Mouse (Mus musculus): ENCODE measurements at regions not wholly inside any gene's neighbourhood (a gene's known extent, or its start where the extent isn't known, plus 50 kb on each side); places are given as distances from the start of the nearest gene placed in this dataset.

DNA sequence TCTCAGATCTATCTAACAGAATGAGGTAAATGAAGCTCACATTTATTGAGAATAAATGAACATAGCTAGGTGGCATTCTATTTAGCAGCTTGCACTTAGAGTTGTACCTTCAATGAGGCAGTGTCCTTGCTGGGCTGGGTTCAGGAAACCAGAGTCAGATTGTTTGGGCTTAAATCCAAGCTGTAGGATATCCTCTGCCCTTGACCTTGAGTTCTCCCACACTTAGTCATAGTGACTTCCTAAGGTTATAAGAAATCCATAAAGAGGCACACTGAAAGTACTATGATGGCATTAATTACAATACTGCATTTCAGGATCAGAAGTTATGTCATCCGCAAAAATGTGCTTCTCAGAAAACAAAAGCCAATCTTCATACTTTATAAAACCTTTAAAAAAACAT, 286.3 kb downstream of the Gsdmc2 start:
- Histone ChIP-seq H3K4me1 (ENCODE audit: control insufficient read depth, insufficient read depth, low read length) (no peaks in the 10 kb centered on the region), H3K9ac (replicated peaks; ENCODE audit: low read depth, low read length) (no peak overlapping the region), H3K27me3 (ENCODE audit: control insufficient read depth, insufficient read depth, low read length) (no peaks in the 10 kb centered on the region), H3K4me2 (replicated peaks; ENCODE audit: low read depth, low read length) (no peak overlapping the region), H3K36me3 (ENCODE audit: control insufficient read depth, insufficient read depth, low read length) (no peaks in the 10 kb centered on the region), H3K27ac (ENCODE audit: low read length) (no peak overlapping the region), H3K4me3 (ENCODE audit: low read depth, low read length) (no peak overlapping the region), H3K9me3 (ENCODE audit: control insufficient read depth, low read depth, low read length) (no peaks in the 10 kb centered on the region)
- ATAC-seq (ENCODE audit: insufficient number of reproducible peaks, insufficient read depth, low FRiP score, low read depth), result no peak
- 77% methylated on average over 1 of the region's 1 CpGs for WGBS

DNA sequence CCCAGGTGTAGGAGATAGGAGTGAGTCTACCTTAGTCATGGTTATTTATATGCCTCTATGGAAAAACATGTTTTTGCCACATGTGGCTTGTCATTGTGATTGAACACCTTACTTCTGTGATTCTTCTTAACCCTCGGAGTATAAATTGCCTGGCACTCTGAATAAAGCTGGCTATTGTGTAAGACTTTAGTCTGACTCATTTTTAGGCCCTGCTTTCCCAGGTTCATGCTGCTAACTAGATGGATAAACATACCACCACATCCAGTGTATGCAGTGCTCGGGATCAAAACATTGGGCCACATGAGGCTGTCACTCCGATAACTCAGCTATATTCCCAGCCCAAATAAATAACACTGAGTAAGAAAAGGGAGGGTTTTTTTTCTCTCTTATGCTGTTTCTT, 287.2 kb downstream of the Gsdmc2 start:
- H3K9me3 ChIP-seq (ENCODE audit: control insufficient read depth, low read depth, low read length), result no peaks in the 10 kb centered on the region
- no peaks in the 10 kb centered on the region for H3K36me3 ChIP-seq (ENCODE audit: control insufficient read depth, insufficient read depth, low read length)
- no peak overlapping the region for H3K4me2 ChIP-seq (replicated peaks; ENCODE audit: low read depth, low read length)
- H3K27me3 ChIP-seq (ENCODE audit: control insufficient read depth, insufficient read depth, low read length), result no peaks in the 10 kb centered on the region
- no peak for ATAC-seq (ENCODE audit: insufficient number of reproducible peaks, insufficient read depth, low FRiP score, low read depth)
- no peaks in the 10 kb centered on the region for H3K4me1 ChIP-seq (ENCODE audit: control insufficient read depth, insufficient read depth, low read length)
- no peak overlapping the region for H3K9ac ChIP-seq (replicated peaks; ENCODE audit: low read depth, low read length)
- H3K27ac ChIP-seq (ENCODE audit: low read length), result no peak overlapping the region
- H3K4me3 ChIP-seq (ENCODE audit: low read depth, low read length), result no peak overlapping the region
- 66% methylated on average over 3 of the region's 3 CpGs for WGBS

DNA sequence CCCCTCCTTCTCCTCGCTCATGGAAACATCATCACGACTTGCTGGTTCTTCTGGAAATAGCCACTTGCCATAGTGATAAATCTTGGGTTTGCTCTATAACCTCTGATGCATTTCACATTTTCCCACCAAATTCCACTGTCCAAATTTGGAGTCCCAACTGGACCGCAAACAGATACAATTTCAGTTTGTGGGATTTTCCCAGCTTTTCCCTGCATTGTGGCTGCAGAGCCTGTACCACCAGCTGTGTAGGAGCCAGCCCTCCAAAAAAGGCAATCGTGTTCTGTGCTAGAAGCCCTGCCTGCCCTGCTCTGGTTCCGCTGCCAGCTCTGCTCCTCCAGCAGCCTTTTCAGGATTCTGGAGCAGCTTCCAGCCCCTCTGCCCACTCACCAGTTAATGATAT, 291.4 kb downstream of the Gsdmc2 start:
- WGBS, result 68% methylated on average over 5 of the region's 5 CpGs
- Histone ChIP-seq H3K9me3 (ENCODE audit: control insufficient read depth, low read depth, low read length) (no peaks in the 10 kb centered on the region), H3K27ac (ENCODE audit: low read length) (no peak overlapping the region), H3K4me3 (ENCODE audit: low read depth, low read length) (no peak overlapping the region), H3K9ac (replicated peaks; ENCODE audit: low read depth, low read length) (no peak overlapping the region), H3K4me2 (replicated peaks; ENCODE audit: low read depth, low read length) (no peak overlapping the region), H3K36me3 (ENCODE audit: control insufficient read depth, insufficient read depth, low read length) (no peaks in the 10 kb centered on the region), H3K27me3 (ENCODE audit: control insufficient read depth, insufficient read depth, low read length) (no peaks in the 10 kb centered on the region), H3K4me1 (ENCODE audit: control insufficient read depth, insufficient read depth, low read length) (no peaks in the 10 kb centered on the region)
- ATAC-seq (ENCODE audit: insufficient number of reproducible peaks, insufficient read depth, low FRiP score, low read depth), result no peak

GRCm38 (mm10) chr15:63532337-63533055, 312.5 kb downstream of the Gsdmc2 start:
- WGBS, result 64% methylated on average over 12 of the region's 12 CpGs
- no peaks in the 10 kb centered on the region for H3K4me1 ChIP-seq (ENCODE audit: control insufficient read depth, insufficient read depth, low read length)
- H3K4me2 ChIP-seq (replicated peaks; ENCODE audit: low read depth, low read length), result no peak overlapping the region
- ATAC-seq (ENCODE audit: insufficient number of reproducible peaks, insufficient read depth, low FRiP score, low read depth), result no peak
- no peaks in the 10 kb centered on the region for H3K9me3 ChIP-seq (ENCODE audit: control insufficient read depth, low read depth, low read length)
- no peak overlapping the region for H3K4me3 ChIP-seq (ENCODE audit: low read depth, low read length)
- H3K27ac ChIP-seq (ENCODE audit: low read length), result no peak overlapping the region
- H3K9ac ChIP-seq (replicated peaks; ENCODE audit: low read depth, low read length), result no peak overlapping the region
- H3K36me3 ChIP-seq (ENCODE audit: control insufficient read depth, insufficient read depth, low read length), result no peaks in the 10 kb centered on the region
- H3K27me3 ChIP-seq (ENCODE audit: control insufficient read depth, insufficient read depth, low read length), result no peaks in the 10 kb centered on the region

- H3K36me3 ChIP-seq (ENCODE audit: control insufficient read depth, insufficient read depth, low read length), result no peaks in the 10 kb centered on the region
These were observed 317.7 kb downstream of the Gsdmc2 start for GRCm38 (mm10) chr15:63527318-63527717.

GRCm38 (mm10) chr15:63526820-63527219, 318.2 kb downstream of the Gsdmc2 start:
- 65% methylated on average over 2 of the region's 2 CpGs for WGBS
- Histone ChIP-seq H3K4me2 (replicated peaks; ENCODE audit: low read depth, low read length) (no peak overlapping the region), H3K36me3 (ENCODE audit: control insufficient read depth, insufficient read depth, low read length) (no peaks in the 10 kb centered on the region), H3K9ac (replicated peaks; ENCODE audit: low read depth, low read length) (no peak overlapping the region), H3K9me3 (ENCODE audit: control insufficient read depth, low read depth, low read length) (no peaks in the 10 kb centered on the region), H3K4me3 (ENCODE audit: low read depth, low read length) (no peak overlapping the region), H3K4me1 (ENCODE audit: control insufficient read depth, insufficient read depth, low read length) (no peaks in the 10 kb centered on the region), H3K27me3 (ENCODE audit: control insufficient read depth, insufficient read depth, low read length) (no peaks in the 10 kb centered on the region), H3K27ac (ENCODE audit: low read length) (no peak overlapping the region)
- ATAC-seq (ENCODE audit: insufficient number of reproducible peaks, insufficient read depth, low FRiP score, low read depth), result no peak

More at GRCm38 (mm10) chr15:63527318-63527717, 317.7 kb downstream of the Gsdmc2 start:
- Histone ChIP-seq H3K4me1 (ENCODE audit: control insufficient read depth, insufficient read depth, low read length) (no peaks in the 10 kb centered on the region), H3K9ac (replicated peaks; ENCODE audit: low read depth, low read length) (no peak overlapping the region), H3K9me3 (ENCODE audit: control insufficient read depth, low read depth, low read length) (no peaks in the 10 kb centered on the region), H3K4me3 (ENCODE audit: low read depth, low read length) (no peak overlapping the region), H3K4me2 (replicated peaks; ENCODE audit: low read depth, low read length) (no peak overlapping the region), H3K27me3 (ENCODE audit: control insufficient read depth, insufficient read depth, low read length) (no peaks in the 10 kb centered on the region), H3K27ac (ENCODE audit: low read length) (no peak overlapping the region)
- no peak for ATAC-seq (ENCODE audit: insufficient number of reproducible peaks, insufficient read depth, low FRiP score, low read depth)
- 81% methylated on average over 2 of the region's 2 CpGs for WGBS

- 62% methylated on average over 3 of the region's 3 CpGs for WGBS
- no peak overlapping the region for H3K9ac ChIP-seq (replicated peaks; ENCODE audit: low read depth, low read length)
- H3K9me3 ChIP-seq (ENCODE audit: control insufficient read depth, low read depth, low read length), result no peaks in the 10 kb centered on the region
- H3K4me2 ChIP-seq (replicated peaks; ENCODE audit: low read depth, low read length), result no peak overlapping the region
- no peak overlapping the region for H3K27ac ChIP-seq (ENCODE audit: low read length)
- no peaks in the 10 kb centered on the region for H3K27me3 ChIP-seq (ENCODE audit: control insufficient read depth, insufficient read depth, low read length)
- no peaks in the 10 kb centered on the region for H3K36me3 ChIP-seq (ENCODE audit: control insufficient read depth, insufficient read depth, low read length)
- no peak overlapping the region for H3K4me3 ChIP-seq (ENCODE audit: low read depth, low read length)
- no peak for ATAC-seq (ENCODE audit: insufficient number of reproducible peaks, insufficient read depth, low FRiP score, low read depth)
- no peaks in the 10 kb centered on the region for H3K4me1 ChIP-seq (ENCODE audit: control insufficient read depth, insufficient read depth, low read length)
These were observed 327.7 kb downstream of the Gsdmc2 start for GRCm38 (mm10) chr15:63517301-63517700.

- Histone ChIP-seq H3K27me3 (ENCODE audit: control insufficient read depth, insufficient read depth, low read length) (no peaks in the 10 kb centered on the region), H3K27ac (ENCODE audit: low read length) (no peak overlapping the region), H3K9me3 (ENCODE audit: control insufficient read depth, low read depth, low read length) (no peaks in the 10 kb centered on the region), H3K36me3 (ENCODE audit: control insufficient read depth, insufficient read depth, low read length) (no peaks in the 10 kb centered on the region), H3K4me1 (ENCODE audit: control insufficient read depth, insufficient read depth, low read length) (no peaks in the 10 kb centered on the region), H3K9ac (replicated peaks; ENCODE audit: low read depth, low read length) (no peak overlapping the region), H3K4me2 (replicated peaks; ENCODE audit: low read depth, low read length) (no peak overlapping the region), H3K4me3 (ENCODE audit: low read depth, low read length) (no peak overlapping the region)
- WGBS, result 68% methylated on average over 1 of the region's 1 CpGs
- ATAC-seq (ENCODE audit: insufficient number of reproducible peaks, insufficient read depth, low FRiP score, low read depth), result no peak
These were observed 344.5 kb downstream of the Gsdmc2 start for GRCm38 (mm10) chr15:63500453-63500852.

GRCm38 (mm10) chr15:63498483-63498882, 346.5 kb downstream of the Gsdmc2 start:
- H3K4me3 ChIP-seq (ENCODE audit: low read depth, low read length), result no peak overlapping the region
- 84% methylated on average over 3 of the region's 3 CpGs for WGBS
- H3K4me1 ChIP-seq (ENCODE audit: control insufficient read depth, insufficient read depth, low read length), result no peaks in the 10 kb centered on the region
- no peaks in the 10 kb centered on the region for H3K36me3 ChIP-seq (ENCODE audit: control insufficient read depth, insufficient read depth, low read length)
- no peak for ATAC-seq (ENCODE audit: insufficient number of reproducible peaks, insufficient read depth, low FRiP score, low read depth)
- H3K4me2 ChIP-seq (replicated peaks; ENCODE audit: low read depth, low read length), result no peak overlapping the region
- no peaks in the 10 kb centered on the region for H3K9me3 ChIP-seq (ENCODE audit: control insufficient read depth, low read depth, low read length)
- no peaks in the 10 kb centered on the region for H3K27me3 ChIP-seq (ENCODE audit: control insufficient read depth, insufficient read depth, low read length)
- no peak overlapping the region for H3K9ac ChIP-seq (replicated peaks; ENCODE audit: low read depth, low read length)
- H3K27ac ChIP-seq (ENCODE audit: low read length), result no peak overlapping the region
